25 mouse cellular contexts compared by ENCODE assay signal in the genomic region with DNA sequence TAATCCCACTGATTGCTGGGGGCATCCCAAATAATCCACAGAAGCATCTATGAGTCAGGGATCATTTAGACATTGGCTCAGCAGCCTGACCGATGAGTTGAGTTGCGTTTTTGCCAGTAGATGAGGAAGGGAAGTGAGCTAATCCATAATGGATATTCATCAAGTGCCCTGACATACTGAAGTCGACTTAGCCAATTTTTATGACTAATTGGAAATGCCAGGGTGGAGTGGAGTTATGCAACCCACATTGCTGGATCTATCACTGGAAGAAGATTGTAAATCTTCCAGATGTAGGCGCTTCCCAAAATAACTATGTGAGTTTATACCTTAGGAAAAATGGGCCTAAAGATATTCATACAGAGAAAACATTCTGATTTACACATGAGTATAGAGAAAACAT. TPM values are rescaled to one million over a fixed set of nuclear protein-coding genes. Genes with fewer than 3 reads are reported as not detected.
A peak's percentile ranks its signal among the peaks of the same experiment; 100 is the strongest.
DNase-seq lines count a peak whose midpoint lies in the region; ATAC-seq lines count a peak whose summit lies in the region.
"Had no signal": no experiment of that assay in that cellular context is flagged by ENCODE, and none has a peak within 500 bp of the region (broad histone marks: within the 10 kb centered on the region; RNA-seq: fewer than 3 reads in every experiment).

No protein-coding gene starts in this region.

- DNase-seq in frontal cortex, postnatal 25 days (ENCODE audit: low spot score in 2 of 2), result no peak
- DNase-seq in 3T3-L1 (ENCODE audit: low read depth, low spot score), result peak; percentile 33
- peak; percentile 57 for DNase-seq in Muller cell, postnatal 12 days (ENCODE audit: inconsistent ontology term)
- DNase-seq in brain, adult 2 months (ENCODE audit: low read depth, low spot score), result peak; percentile 56
- no peak for DNase-seq in kidney, postnatal 14 days
- DNase-seq: cerebellum, adult 2 months; cerebellum, postnatal 25 days; gastrocnemius, postnatal 36 days; heart, postnatal 4 days; kidney, postnatal 4 days; left cerebral cortex, postnatal 4 days; lung, postnatal 4 days; midbrain, embryonic 14.5 days; thymus, postnatal 36 days had no signal

- H3K36me3 ChIP-seq in heart, embryonic 11.5 days (ENCODE audit: control insufficient read depth, insufficient read depth, low read length), result no peaks in the 10 kb centered on the region
- H3K36me3 ChIP-seq: embryonic facial prominence, embryonic 12.5 days; heart, embryonic 15.5 days; kidney, embryonic 15.5 days; neural tube, embryonic 12.5 days had no signal

- no peak overlapping the region for H3K9ac ChIP-seq in heart, embryonic 11.5 days (ENCODE audit: low read depth, low read length)
- H3K9ac ChIP-seq: embryonic facial prominence, embryonic 12.5 days; forebrain, embryonic 13.5 days; heart, embryonic 15.5 days; hindbrain, embryonic 14.5 days; kidney, embryonic 15.5 days; neural tube, embryonic 12.5 days had no signal

- H3K27me3 ChIP-seq in heart, embryonic 11.5 days (ENCODE audit: control insufficient read depth, insufficient read depth, low read length), result no peaks in the 10 kb centered on the region
- H3K27me3 ChIP-seq: embryonic facial prominence, embryonic 12.5 days; forebrain, embryonic 13.5 days; heart, embryonic 15.5 days; kidney, embryonic 15.5 days; neural tube, embryonic 12.5 days had no signal

- H3K4me2 ChIP-seq in heart, embryonic 11.5 days, result no peak overlapping the region
- H3K4me2 ChIP-seq: embryonic facial prominence, embryonic 12.5 days; forebrain, embryonic 13.5 days; heart, embryonic 15.5 days; hindbrain, embryonic 14.5 days; kidney, embryonic 15.5 days; neural tube, embryonic 12.5 days had no signal

- H3K4me1 ChIP-seq in heart, embryonic 11.5 days (ENCODE audit: control insufficient read depth, insufficient read depth, low read length), result no peaks in the 10 kb centered on the region
- H3K4me1 ChIP-seq: embryonic facial prominence, embryonic 12.5 days; heart, embryonic 15.5 days; kidney, embryonic 15.5 days; neural tube, embryonic 12.5 days had no signal

- H3K27ac ChIP-seq in heart, embryonic 11.5 days (ENCODE audit: low read depth, low read length), result no peak overlapping the region
- H3K27ac ChIP-seq: embryonic facial prominence, embryonic 12.5 days; forebrain, embryonic 13.5 days; heart, embryonic 15.5 days; hindbrain, embryonic 14.5 days; kidney, embryonic 15.5 days; neural tube, embryonic 12.5 days had no signal

- no peak overlapping the region for H3K4me3 ChIP-seq in heart, embryonic 11.5 days (ENCODE audit: low read depth, low read length)
- H3K4me3 ChIP-seq: embryonic facial prominence, embryonic 12.5 days; forebrain, embryonic 13.5 days; heart, embryonic 15.5 days; kidney, embryonic 15.5 days; neural tube, embryonic 12.5 days had no signal

- 72% methylated on average over 4 of the region's 4 CpGs for WGBS in heart, embryonic 11.5 days (ENCODE audit: insufficient replicate concordance)

- ATAC-seq in frontal cortex, adult (ENCODE audit: low TSS enrichment), result peak; percentile 55; the same call in 1 of the 2 replicates
- no peak for ATAC-seq in heart, embryonic 11.5 days (replicated peaks; ENCODE audit: insufficient number of reproducible peaks, low FRiP score, low TSS enrichment)
- ATAC-seq: forebrain, embryonic 13.5 days had no signal

- no peaks in the 10 kb centered on the region for H3K9me3 ChIP-seq in heart, embryonic 11.5 days (replicated peaks; ENCODE audit: control insufficient read depth, low read length)
- H3K9me3 ChIP-seq: embryonic facial prominence, embryonic 12.5 days; forebrain, embryonic 13.5 days; heart, embryonic 15.5 days; kidney, embryonic 15.5 days; neural tube, embryonic 12.5 days had no signal

RNA-seq across cellular contexts. Expression of a gene that starts 8.9 kb away (rescaled TPM):
- not detected in 2 replicates for polyA plus RNA-seq in heart, embryonic 11.5 days (2014; fragmentation: Nextera tagmentation; extraction: Ambion mirVana)
- polyA plus RNA-seq: cerebellum, adult 2 months; forebrain, embryonic 13.5 days; hindbrain, embryonic 14.5 days; liver, adult 2 months; midbrain, embryonic 14.5 days; spleen, adult 2 months had no signal

RNA-seq across cellular contexts. Expression of a gene that starts 55.8 kb away (rescaled TPM):
- not detected in 2 replicates for polyA plus RNA-seq in heart, embryonic 11.5 days (2014; fragmentation: Nextera tagmentation; extraction: Ambion mirVana)
- polyA plus RNA-seq: cerebellum, adult 2 months; forebrain, embryonic 13.5 days; hindbrain, embryonic 14.5 days; intestine, embryonic 14.5 days; liver, adult 2 months; midbrain, embryonic 14.5 days; spleen, adult 2 months had no signal

Comparison
In these comparisons a context has a peak if more than half of its experiments do, and no peak if none do; other contexts are left out.
1. DNase-seq: peak in 3T3-L1 (single experiment), Muller cell, postnatal 12 days (single experiment) and brain, adult 2 months (single experiment); none in frontal cortex, postnatal 25 days (0 of 2) and kidney, postnatal 14 days (single experiment).